Mouse (Mus musculus): Measurements from ENCODE around the gene Ranbp9.

Gene Ranbp9

GRCm38 (mm10) chr13:43480957-43481858 lies at the start of gene Ranbp9:
TSS of gene Ranbp9 (minus strand) at chr13:43481282.
- DNase-seq (ENCODE audit: low read depth in 2 of 2, low spot score in 2 of 2): peak; percentile 46 to 59

DNA sequence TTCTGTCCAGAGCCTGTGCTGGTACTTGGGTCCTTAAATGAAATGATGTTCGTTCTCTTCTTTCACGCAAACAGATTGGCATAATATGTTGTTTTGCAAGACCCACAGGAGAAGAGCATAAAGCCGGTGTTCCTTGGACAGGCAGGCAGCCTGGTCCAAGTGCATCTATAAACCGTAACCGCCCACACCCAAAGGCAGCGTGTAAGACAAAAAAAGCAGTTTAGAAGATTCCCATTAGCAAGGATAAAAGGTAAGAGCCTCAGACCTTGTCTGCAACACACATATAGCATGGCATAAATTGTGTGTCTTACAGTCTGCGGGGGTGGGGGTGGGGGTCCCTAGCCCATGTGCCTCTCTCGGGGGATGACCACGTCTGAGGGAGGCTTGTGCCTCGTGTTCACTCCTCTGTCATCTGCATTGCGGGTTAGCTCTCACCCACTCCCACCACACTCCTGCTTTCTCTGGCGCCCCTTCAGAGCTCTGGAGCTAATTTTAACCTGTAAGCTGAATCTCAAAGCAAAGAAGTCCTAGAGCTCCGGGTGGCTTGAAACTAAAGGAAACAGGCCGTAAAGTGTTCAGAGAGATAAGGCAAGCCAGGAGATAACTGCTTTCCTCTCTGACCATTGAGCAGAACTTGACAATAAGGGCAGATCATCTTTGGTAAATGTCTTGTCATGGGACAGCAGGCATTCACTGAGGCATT lies 49.2 kb upstream of the Ranbp9 start:
- DNase-seq (ENCODE audit: low read depth in 2 of 2, low spot score in 2 of 2): no peak

DNA sequence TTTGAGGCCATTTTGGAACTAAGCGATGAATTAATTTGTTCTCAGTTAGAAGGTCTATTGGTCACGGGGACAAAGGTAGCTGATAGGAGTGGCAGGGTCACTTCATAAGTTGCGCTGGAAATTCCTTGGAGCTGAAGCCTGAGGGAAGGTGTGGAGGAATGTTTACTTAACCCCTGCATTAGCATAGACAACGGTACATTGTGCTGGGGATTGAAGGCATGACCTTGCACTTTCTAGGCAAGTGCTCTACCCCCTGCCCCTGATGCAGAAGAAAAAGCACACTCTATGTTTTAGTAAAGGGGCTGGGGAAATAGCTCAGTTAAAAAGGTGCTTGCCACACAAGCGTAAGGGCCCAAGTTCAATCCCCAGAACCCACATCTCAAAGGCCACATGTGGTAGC lies 45.2 kb upstream of the Ranbp9 start:
- no peak for DNase-seq (ENCODE audit: low read depth in 2 of 2, low spot score in 2 of 2)

GRCm38 (mm10) chr13:43525363-43526134 lies 44.5 kb upstream of the Ranbp9 start:
- DNase-seq (ENCODE audit: low read depth in 2 of 2, low spot score in 2 of 2): peak; percentile 20 to 28

GRCm38 (mm10) chr13:43524491-43525362 lies 43.6 kb upstream of the Ranbp9 start:
- DNase-seq (ENCODE audit: low read depth in 2 of 2, low spot score in 2 of 2): no peak

DNA sequence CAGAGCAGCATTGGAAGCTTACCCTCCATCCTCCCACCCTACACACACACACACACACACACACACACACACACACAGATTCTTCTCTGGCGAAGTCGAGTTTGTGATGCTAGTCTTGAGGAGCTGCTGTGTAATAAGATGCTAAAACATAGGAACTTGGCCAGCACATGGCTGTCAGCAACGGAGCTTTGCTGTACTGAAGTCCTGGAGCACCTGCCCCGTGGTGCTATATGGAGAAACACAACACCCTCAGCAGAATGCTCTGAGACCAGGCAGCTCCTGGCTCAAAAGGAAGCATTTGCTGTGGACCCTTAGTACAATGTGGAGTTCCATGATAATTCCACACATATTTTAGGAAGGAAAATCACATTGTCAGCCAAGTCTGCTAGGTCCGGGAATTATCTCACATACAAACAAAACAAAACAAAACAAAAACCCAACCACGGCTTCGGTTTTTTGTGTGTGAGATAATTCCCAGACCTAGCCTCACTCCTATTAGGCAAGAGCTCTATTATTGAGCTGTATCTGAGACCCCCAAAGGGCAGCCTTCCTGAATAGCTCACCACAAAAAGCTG lies 42.9 kb upstream of the Ranbp9 start:
- DNase-seq (ENCODE audit: low read depth in 2 of 2, low spot score in 2 of 2): no peak

DNA sequence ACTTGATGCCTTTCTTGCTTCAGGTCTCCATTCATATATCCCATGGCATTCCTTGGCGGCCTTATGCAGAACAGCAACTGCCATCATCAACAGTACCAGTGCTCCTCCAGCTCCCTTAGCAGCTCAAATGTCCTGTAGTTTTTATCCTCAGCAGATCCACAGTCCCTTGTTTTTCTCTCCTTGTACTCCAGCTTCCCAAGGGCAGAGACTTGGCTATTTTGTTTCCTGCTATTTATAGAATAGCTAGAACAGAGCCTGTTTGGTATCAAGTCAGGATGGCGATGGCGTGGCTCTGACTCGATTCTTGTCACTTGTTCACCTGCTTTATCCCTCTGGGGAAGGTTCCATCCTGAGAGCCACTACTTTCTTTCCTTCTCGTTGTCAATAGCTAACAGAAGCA lies 40.9 kb upstream of the Ranbp9 start:
- no peak for DNase-seq (ENCODE audit: low read depth in 2 of 2, low spot score in 2 of 2)

- DNase-seq (ENCODE audit: low read depth in 2 of 2, low spot score in 2 of 2): no peak
These were observed 38.2 kb upstream of the Ranbp9 start for GRCm38 (mm10) chr13:43519251-43519650.

GRCm38 (mm10) chr13:43517371-43517770 lies 36.3 kb upstream of the Ranbp9 start:
- DNase-seq (ENCODE audit: low read depth in 2 of 2, low spot score in 2 of 2): no peak

DNA sequence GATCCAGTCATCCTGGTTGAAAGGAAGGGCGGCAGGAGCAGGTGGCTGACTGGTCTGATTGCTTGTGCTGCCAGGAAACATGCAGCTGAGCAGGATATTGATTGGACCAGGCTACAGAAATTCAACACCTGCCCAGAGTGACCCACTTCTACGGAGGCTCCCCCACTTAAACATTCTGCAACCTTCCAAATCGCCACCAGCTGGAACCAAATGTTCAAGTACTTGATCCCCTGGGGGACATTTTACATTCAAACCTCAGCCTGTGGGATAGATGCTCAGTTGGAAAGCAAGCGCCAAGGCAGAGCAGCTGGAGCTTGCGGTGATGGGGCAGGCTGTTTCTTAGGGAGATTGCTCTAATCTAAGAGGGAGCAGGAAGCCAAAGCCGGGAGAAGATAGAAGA lies 35.8 kb upstream of the Ranbp9 start:
- no peak for DNase-seq (ENCODE audit: low read depth in 2 of 2, low spot score in 2 of 2)

GRCm38 (mm10) chr13:43516119-43516518 lies 35.0 kb upstream of the Ranbp9 start:
- no peak for DNase-seq (ENCODE audit: low read depth in 2 of 2, low spot score in 2 of 2)

- DNase-seq (ENCODE audit: low read depth in 2 of 2, low spot score in 2 of 2): no peak
These were observed 33.9 kb upstream of the Ranbp9 start for GRCm38 (mm10) chr13:43514950-43515358.

DNA sequence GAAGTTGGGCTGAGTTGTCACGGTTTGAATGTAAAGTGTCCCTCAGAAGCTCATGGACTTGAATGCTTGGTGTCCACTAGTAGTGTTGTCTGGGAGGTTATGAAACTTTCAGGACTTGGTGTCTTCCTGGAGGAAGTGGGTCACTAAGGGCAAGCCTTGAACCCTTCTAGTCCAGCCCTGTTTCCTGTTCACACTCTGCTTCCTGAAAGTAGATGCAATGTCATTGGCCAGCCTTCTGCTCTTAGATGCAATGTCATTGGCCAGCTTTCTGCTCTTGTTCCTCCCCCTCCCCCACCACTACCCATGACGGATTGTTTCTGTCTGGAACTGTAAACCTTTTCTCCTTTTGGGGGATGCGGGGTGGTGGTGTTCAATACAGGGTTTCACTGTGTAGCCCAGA lies 31.7 kb upstream of the Ranbp9 start:
- no peak for DNase-seq (ENCODE audit: low read depth in 2 of 2, low spot score in 2 of 2)

DNA sequence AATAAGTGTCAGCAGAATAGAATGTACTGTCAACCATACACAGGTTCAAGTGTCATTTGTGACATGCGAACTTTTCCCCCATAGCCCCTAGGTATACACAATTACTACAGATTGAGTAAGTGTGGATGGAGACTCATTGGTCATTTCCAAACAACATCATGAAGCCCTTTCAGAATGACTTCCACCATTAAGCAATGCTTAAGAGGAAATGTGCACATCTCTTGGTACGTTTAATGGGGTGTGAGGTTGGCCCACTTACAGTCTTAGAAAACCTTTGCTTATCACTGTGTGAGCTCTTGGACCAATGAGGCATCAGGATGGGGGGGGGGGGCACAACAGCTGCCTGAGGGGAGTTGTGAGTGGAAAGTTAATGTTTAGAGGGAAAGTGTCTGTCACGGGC lies 24.7 kb upstream of the Ranbp9 start:
- DNase-seq (ENCODE audit: low read depth in 2 of 2, low spot score in 2 of 2): no peak

GRCm38 (mm10) chr13:43503395-43503850 lies 22.3 kb upstream of the Ranbp9 start:
- DNase-seq (ENCODE audit: low read depth in 2 of 2, low spot score in 2 of 2): no peak

DNA sequence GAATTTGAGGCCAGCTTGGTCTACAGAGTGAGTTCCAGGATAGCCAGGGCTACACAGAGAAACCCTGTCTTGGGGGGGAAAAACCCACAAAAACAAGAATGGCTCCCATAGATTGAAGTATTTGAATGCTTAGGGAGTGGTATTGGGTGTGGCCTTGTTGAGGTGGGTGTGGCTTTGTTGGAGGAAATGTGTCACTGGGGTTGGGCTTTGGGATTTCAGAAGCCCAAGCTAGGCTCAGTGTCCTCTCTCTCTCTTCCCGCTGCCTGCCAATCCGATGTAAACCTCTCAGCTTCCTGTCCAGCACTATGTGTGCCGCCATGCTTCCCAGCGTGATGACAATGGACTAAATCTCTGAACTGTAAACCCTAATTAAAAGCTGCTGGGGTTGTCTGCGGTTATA lies 20.5 kb upstream of the Ranbp9 start:
- DNase-seq (ENCODE audit: low read depth in 2 of 2, low spot score in 2 of 2): no peak

- DNase-seq (ENCODE audit: low read depth in 2 of 2, low spot score in 2 of 2): no peak
These were observed 19.4 kb upstream of the Ranbp9 start for GRCm38 (mm10) chr13:43500483-43500850.

DNA sequence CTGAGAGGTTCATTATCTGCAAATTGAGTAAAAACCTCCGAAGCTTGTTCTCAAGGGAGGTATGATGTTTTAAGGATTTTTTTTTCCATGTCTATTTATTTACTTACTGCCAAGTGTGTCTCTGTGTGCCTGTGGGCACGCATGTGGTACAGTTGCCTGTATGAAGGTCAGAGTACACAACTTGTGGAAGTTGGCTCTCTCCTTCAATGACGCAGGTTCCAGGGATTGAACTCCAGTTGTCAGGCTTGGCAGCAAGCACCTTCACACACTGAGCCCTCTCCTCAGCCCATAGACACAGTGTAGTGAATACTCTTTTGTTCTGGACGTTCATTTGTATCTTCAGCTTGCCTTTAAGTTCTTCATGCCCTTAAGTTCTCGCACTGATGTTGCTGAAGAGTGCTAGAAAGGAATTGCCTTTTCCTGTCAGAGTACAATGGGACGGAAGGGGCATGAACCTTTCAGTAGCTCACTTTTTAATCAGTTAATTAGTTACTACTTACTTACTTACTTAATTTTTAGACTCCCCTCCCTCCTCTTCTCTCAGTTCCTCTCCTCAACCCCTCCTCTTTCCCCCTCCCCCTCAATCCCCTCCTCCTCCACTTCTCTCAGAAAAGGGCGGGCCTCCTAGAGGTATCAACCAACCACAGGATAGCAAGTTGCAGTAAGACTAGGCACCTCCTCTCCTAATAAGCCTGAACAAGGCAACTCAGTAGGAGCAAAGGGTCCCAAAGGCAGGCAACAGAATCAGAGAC lies 18.8 kb upstream of the Ranbp9 start:
- no peak for DNase-seq (ENCODE audit: low read depth in 2 of 2, low spot score in 2 of 2)

- no peak for DNase-seq (ENCODE audit: low read depth in 2 of 2, low spot score in 2 of 2)
These were observed 17.8 kb upstream of the Ranbp9 start for GRCm38 (mm10) chr13:43498849-43499248.

DNA sequence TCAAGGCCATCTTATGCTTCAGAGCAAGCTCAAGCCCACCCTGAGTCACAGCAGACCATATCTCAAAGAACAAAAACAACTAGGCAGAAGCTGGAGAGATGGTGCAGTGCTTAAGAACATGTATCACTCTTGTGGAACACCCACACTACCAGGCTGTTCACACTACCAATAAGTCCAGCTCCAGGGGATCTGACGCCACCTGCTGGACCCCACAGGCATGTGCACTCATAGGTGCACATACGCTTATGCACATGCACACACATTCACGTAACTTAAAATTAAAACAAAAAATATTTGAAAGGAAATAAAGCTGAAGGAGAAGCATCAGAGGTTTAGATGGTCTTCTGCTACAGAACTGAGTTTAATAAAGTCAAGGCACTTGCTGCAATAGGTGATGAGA lies 16.7 kb upstream of the Ranbp9 start:
- DNase-seq (ENCODE audit: low read depth in 2 of 2, low spot score in 2 of 2): no peak
